Mouse (Mus musculus): ENCODE measurements around the gene Fuz. TPM values are rescaled to one million over a fixed set of nuclear protein-coding genes. Genes with fewer than 3 reads are reported as not detected.

The Fuz gene
- total RNA-seq, 2 experiments from 2014 or later = 12.0 to 18.3 TPM

GRCm38 (mm10) chr7:44916881-44917280, 21.0 kb downstream of the Fuz start:
- no peak for ATAC-seq (replicated peaks; ENCODE audit: low FRiP score, low TSS enrichment, poor library complexity, severe bottlenecking)

- no peak for ATAC-seq (replicated peaks; ENCODE audit: low FRiP score, low TSS enrichment, poor library complexity, severe bottlenecking)
Measured at GRCm38 (mm10) chr7:44918219-44918618, 22.3 kb downstream of the Fuz start.

- ATAC-seq (replicated peaks; ENCODE audit: low FRiP score, low TSS enrichment, poor library complexity, severe bottlenecking) = no peak
Measured at GRCm38 (mm10) chr7:44919127-44919526, 23.2 kb downstream of the Fuz start.

GRCm38 (mm10) chr7:44922530-44922929, 26.7 kb downstream of the Fuz start:
- ATAC-seq (replicated peaks; ENCODE audit: low FRiP score, low TSS enrichment, poor library complexity, severe bottlenecking) = peak; percentile 77

GRCm38 (mm10) chr7:44925468-44925867, 29.6 kb downstream of the Fuz start:
- no peak for ATAC-seq (replicated peaks; ENCODE audit: low FRiP score, low TSS enrichment, poor library complexity, severe bottlenecking)

- ATAC-seq (replicated peaks; ENCODE audit: low FRiP score, low TSS enrichment, poor library complexity, severe bottlenecking) = peak; percentile 24
Measured at GRCm38 (mm10) chr7:44928570-44928969, 32.7 kb downstream of the Fuz start.

- ATAC-seq (replicated peaks; ENCODE audit: low FRiP score, low TSS enrichment, poor library complexity, severe bottlenecking) = peak; percentile 92
Measured at GRCm38 (mm10) chr7:44929204-44930151, 33.6 kb downstream of the Fuz start, which contains the start of gene Ap2a1. Gene Ap2a1, minus strand, starts transcription at chr7:44929496.

- no peak for ATAC-seq (replicated peaks; ENCODE audit: low FRiP score, low TSS enrichment, poor library complexity, severe bottlenecking)
Measured at GRCm38 (mm10) chr7:44938680-44939079, 42.8 kb downstream of the Fuz start.

- ATAC-seq (replicated peaks; ENCODE audit: low FRiP score, low TSS enrichment, poor library complexity, severe bottlenecking) = no peak
Measured at GRCm38 (mm10) chr7:44942904-44943303, 47.0 kb downstream of the Fuz start, which contains the start of gene Tsks. Gene Tsks, plus strand, starts transcription at chr7:44943204.

GRCm38 (mm10) chr7:44949922-44950321, 54.0 kb downstream of the Fuz start:
- no peak for ATAC-seq (replicated peaks; ENCODE audit: low FRiP score, low TSS enrichment, poor library complexity, severe bottlenecking)

GRCm38 (mm10) chr7:44951960-44952359, 56.1 kb downstream of the Fuz start:
- ATAC-seq (replicated peaks; ENCODE audit: low FRiP score, low TSS enrichment, poor library complexity, severe bottlenecking) = peak; percentile 82

Other genes with a start within 250 kb of the Fuz start
- gene Myh14, start 225.2 kb upstream of the Fuz start, total RNA-seq (2014; fragmentation: Nextera tagmentation) = not detected in 2 replicates
- gene Myh14, start 225.2 kb upstream of the Fuz start, total RNA-seq (2017) = not detected in 2 replicates
- not detected in 2 replicates for gene Izumo2, start 187.3 kb upstream of the Fuz start, total RNA-seq (2014; fragmentation: Nextera tagmentation)
- gene Izumo2, start 187.3 kb upstream of the Fuz start, total RNA-seq (2017) = not detected in 2 replicates
- 34.2 and 43.8 TPM in 2 replicates for gene Vrk3, start 147.7 kb upstream of the Fuz start, total RNA-seq (2014; fragmentation: Nextera tagmentation)
- 51.5 and 81.2 TPM in 2 replicates for gene Vrk3, start 147.7 kb upstream of the Fuz start, total RNA-seq (2017)
- gene Zfp473, start 145.0 kb upstream of the Fuz start, total RNA-seq (2014; fragmentation: Nextera tagmentation) = 0.22 and 2.0 TPM in 2 replicates
- gene Zfp473, start 145.0 kb upstream of the Fuz start, total RNA-seq (2017) = 6.5 TPM in 1 of 2 replicates, not detected in the other
- 103 and 109 TPM in 2 replicates for gene Nup62, start 80.0 kb upstream of the Fuz start, total RNA-seq (2014; fragmentation: Nextera tagmentation)
- gene Nup62, start 80.0 kb upstream of the Fuz start, total RNA-seq (2017) = 167 and 183 TPM in 2 replicates
- gene Il4i1, start 79.7 kb upstream of the Fuz start, total RNA-seq (2014; fragmentation: Nextera tagmentation) = 2.5 and 6.5 TPM in 2 replicates
- 0.76 and 1.7 TPM in 2 replicates for gene Il4i1, start 79.7 kb upstream of the Fuz start, total RNA-seq (2017)
- gene Atf5, start 79.4 kb upstream of the Fuz start, total RNA-seq (2014; fragmentation: Nextera tagmentation) = 3.5 and 6.8 TPM in 2 replicates
- gene Atf5, start 79.4 kb upstream of the Fuz start, total RNA-seq (2017) = 1.3 and 2.8 TPM in 2 replicates
- gene Akt1s1, start 47.1 kb upstream of the Fuz start, total RNA-seq (2014; fragmentation: Nextera tagmentation) = 21.1 and 23.7 TPM in 2 replicates
- gene Akt1s1, start 47.1 kb upstream of the Fuz start, total RNA-seq (2017) = 19.2 and 24.5 TPM in 2 replicates
- 26.7 and 61.9 TPM in 2 replicates for gene Tbc1d17, start 47.0 kb upstream of the Fuz start, total RNA-seq (2014; fragmentation: Nextera tagmentation)
- gene Tbc1d17, start 47.0 kb upstream of the Fuz start, total RNA-seq (2017) = 13.7 and 49.6 TPM in 2 replicates
- 25.2 and 58.9 TPM in 2 replicates for gene Pnkp, start 38.9 kb upstream of the Fuz start, total RNA-seq (2014; fragmentation: Nextera tagmentation)
- 18.4 and 30.5 TPM in 2 replicates for gene Pnkp, start 38.9 kb upstream of the Fuz start, total RNA-seq (2017)
- 79.6 and 88.8 TPM in 2 replicates for gene Ptov1, start 26.3 kb upstream of the Fuz start, total RNA-seq (2014; fragmentation: Nextera tagmentation)
- gene Ptov1, start 26.3 kb upstream of the Fuz start, total RNA-seq (2017) = 19.6 and 40.9 TPM in 2 replicates
- gene Med25, start 3.4 kb upstream of the Fuz start, total RNA-seq (2014; fragmentation: Nextera tagmentation) = 42.0 and 71.7 TPM in 2 replicates
- 12.1 and 18.1 TPM in 2 replicates for gene Med25, start 3.4 kb upstream of the Fuz start, total RNA-seq (2017)
- gene Ap2a1, start 33.4 kb downstream of the Fuz start, total RNA-seq (2014; fragmentation: Nextera tagmentation) = 95.3 and 104 TPM in 2 replicates
- gene Ap2a1, start 33.4 kb downstream of the Fuz start, total RNA-seq (2017) = 23.8 and 37.1 TPM in 2 replicates
- not detected in 2 replicates for gene Tsks, start 47.1 kb downstream of the Fuz start, total RNA-seq (2014; fragmentation: Nextera tagmentation)
- not detected in 2 replicates for gene Tsks, start 47.1 kb downstream of the Fuz start, total RNA-seq (2017)
- gene Cpt1c, start 78.8 kb downstream of the Fuz start, total RNA-seq (2014; fragmentation: Nextera tagmentation) = 4.1 and 11.5 TPM in 2 replicates
- 0.91 and 1.3 TPM in 2 replicates for gene Cpt1c, start 78.8 kb downstream of the Fuz start, total RNA-seq (2017)
- gene Prmt1, start 90.5 kb downstream of the Fuz start, total RNA-seq (2014; fragmentation: Nextera tagmentation) = 160 and 230 TPM in 2 replicates
- 132 and 171 TPM in 2 replicates for gene Prmt1, start 90.5 kb downstream of the Fuz start, total RNA-seq (2017)
- 80.4 and 150 TPM in 2 replicates for gene Irf3, start 101.6 kb downstream of the Fuz start, total RNA-seq (2014; fragmentation: Nextera tagmentation)
- gene Irf3, start 101.6 kb downstream of the Fuz start, total RNA-seq (2017) = 84.3 and 104 TPM in 2 replicates
- 37.2 and 42.7 TPM in 2 replicates for gene Bcl2l12, start 102.6 kb downstream of the Fuz start, total RNA-seq (2014; fragmentation: Nextera tagmentation)
- gene Bcl2l12, start 102.6 kb downstream of the Fuz start, total RNA-seq (2017) = 15.5 and 25.6 TPM in 2 replicates
- gene Scaf1, start 120.3 kb downstream of the Fuz start, total RNA-seq (2014; fragmentation: Nextera tagmentation) = 33.0 and 46.3 TPM in 2 replicates
- 7.2 and 10.2 TPM in 2 replicates for gene Scaf1, start 120.3 kb downstream of the Fuz start, total RNA-seq (2017)
- gene Rras, start 121.9 kb downstream of the Fuz start, total RNA-seq (2014; fragmentation: Nextera tagmentation) = 1.4 and 1.7 TPM in 2 replicates
- 1.3 and 1.6 TPM in 2 replicates for gene Rras, start 121.9 kb downstream of the Fuz start, total RNA-seq (2017)
- gene Prr12, start 156.8 kb downstream of the Fuz start, total RNA-seq (2014; fragmentation: Nextera tagmentation) = 26.6 and 28.7 TPM in 2 replicates
- 1.9 and 2.1 TPM in 2 replicates for gene Prr12, start 156.8 kb downstream of the Fuz start, total RNA-seq (2017)
- 27.8 and 55.1 TPM in 2 replicates for gene Nosip, start 166.3 kb downstream of the Fuz start, total RNA-seq (2014; fragmentation: Nextera tagmentation)
- gene Nosip, start 166.3 kb downstream of the Fuz start, total RNA-seq (2017) = 40.9 and 48.3 TPM in 2 replicates
- gene Prrg2, start 166.6 kb downstream of the Fuz start, total RNA-seq (2014; fragmentation: Nextera tagmentation) = 4.3 and 4.7 TPM in 2 replicates
- gene Prrg2, start 166.6 kb downstream of the Fuz start, total RNA-seq (2017) = 3.5 and 6.2 TPM in 2 replicates
- 7.6 and 15.6 TPM in 2 replicates for gene Rcn3, start 196.1 kb downstream of the Fuz start, total RNA-seq (2014; fragmentation: Nextera tagmentation)
- 16.7 and 23.0 TPM in 2 replicates for gene Rcn3, start 196.1 kb downstream of the Fuz start, total RNA-seq (2017)
- gene Fcgrt, start 207.8 kb downstream of the Fuz start, total RNA-seq (2014; fragmentation: Nextera tagmentation) = 0.82 TPM in 1 of 2 replicates, not detected in the other
- gene Fcgrt, start 207.8 kb downstream of the Fuz start, total RNA-seq (2017) = 1.1 and 1.8 TPM in 2 replicates
- 3,773 and 4,118 TPM in 2 replicates for gene Rps11, start 228.4 kb downstream of the Fuz start, total RNA-seq (2014; fragmentation: Nextera tagmentation)
- 1,409 and 1,705 TPM in 2 replicates for gene Rps11, start 228.4 kb downstream of the Fuz start, total RNA-seq (2017)
- gene Rpl13a, start 232.7 kb downstream of the Fuz start, total RNA-seq (2014; fragmentation: Nextera tagmentation) = 4,705 and 4,844 TPM in 2 replicates
- 4,178 and 4,889 TPM in 2 replicates for gene Rpl13a, start 232.7 kb downstream of the Fuz start, total RNA-seq (2017)
- gene Gm45713, start 240.2 kb downstream of the Fuz start, total RNA-seq (2014; fragmentation: Nextera tagmentation) = not detected in 2 replicates
- gene Gm45713, start 240.2 kb downstream of the Fuz start, total RNA-seq (2017) = 0.61 TPM in 1 of 2 replicates, not detected in the other
- gene Flt3l, start 240.4 kb downstream of the Fuz start, total RNA-seq (2014; fragmentation: Nextera tagmentation) = 35.8 and 48.2 TPM in 2 replicates
- 8.5 and 23.5 TPM in 2 replicates for gene Flt3l, start 240.4 kb downstream of the Fuz start, total RNA-seq (2017)

Data from megakaryocyte-erythroid progenitor cell, adult 5-6 weeks (primary cell).